Mouse (Mus musculus) thymus, postnatal 36 days (tissue): ENCODE results near the gene Hist1h3a.
"Not testable (repeated sequence)": the region's sequence is repeated elsewhere in the genome, so short reads cannot be mapped to it uniquely, and the experiment has no call there.

Source experiments
- DNase-seq, 2 experiments: peaks; one replicate each; pipeline ENCODE4 v3.0.0; 2022; ENCODE audit warnings: mixed read lengths in 2 of 2

The Hist1h3a gene

DNA sequence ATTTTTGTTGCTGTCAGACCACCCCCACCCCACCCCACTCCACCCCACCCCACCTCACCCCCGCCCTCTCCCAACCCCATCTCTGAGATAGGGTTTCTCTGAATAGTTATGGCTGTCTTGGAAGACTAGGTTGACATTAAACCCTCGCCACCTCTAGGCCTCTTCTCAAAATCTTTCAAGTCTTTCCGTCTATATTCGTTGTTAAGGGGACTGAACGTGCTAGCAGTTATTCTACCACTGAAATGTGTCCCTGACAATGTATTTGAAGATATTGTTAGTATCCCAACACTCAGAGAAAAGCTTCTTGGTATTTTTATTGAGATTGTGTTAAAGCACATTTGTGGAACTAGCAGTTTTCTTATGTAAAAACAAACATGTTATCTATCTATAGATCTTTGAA lies 21.3 kb downstream of the Hist1h3a start:
- no peak for DNase-seq

DNA sequence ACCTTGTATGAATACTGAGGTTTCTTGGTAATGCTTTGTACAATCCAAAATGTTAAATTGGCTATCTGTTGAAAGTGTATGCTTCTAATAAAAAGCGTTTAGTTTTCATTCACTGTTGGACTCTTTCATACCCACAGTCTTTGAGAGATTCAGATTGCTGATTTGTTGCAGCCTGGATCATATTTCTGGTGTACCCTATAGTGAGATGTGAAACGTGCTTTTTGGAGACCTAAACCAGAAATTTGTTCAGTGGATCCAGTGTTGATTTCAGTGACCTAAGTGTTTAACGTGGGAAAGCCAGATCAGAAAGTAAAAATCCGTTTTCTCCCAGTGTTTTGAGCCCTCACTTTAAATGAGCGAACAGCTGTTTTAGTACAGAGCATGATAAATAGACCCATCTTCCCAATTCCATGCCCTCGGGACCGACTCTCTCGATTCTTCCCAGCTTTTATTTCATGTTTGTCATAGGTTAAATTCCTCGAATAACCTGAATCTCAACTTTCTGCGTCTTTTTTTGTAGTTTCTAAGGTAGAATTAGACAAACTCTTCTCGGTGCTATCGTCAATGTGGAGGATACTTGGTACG lies 21.8 kb downstream of the Hist1h3a start:
- DNase-seq, result no peak

DNA sequence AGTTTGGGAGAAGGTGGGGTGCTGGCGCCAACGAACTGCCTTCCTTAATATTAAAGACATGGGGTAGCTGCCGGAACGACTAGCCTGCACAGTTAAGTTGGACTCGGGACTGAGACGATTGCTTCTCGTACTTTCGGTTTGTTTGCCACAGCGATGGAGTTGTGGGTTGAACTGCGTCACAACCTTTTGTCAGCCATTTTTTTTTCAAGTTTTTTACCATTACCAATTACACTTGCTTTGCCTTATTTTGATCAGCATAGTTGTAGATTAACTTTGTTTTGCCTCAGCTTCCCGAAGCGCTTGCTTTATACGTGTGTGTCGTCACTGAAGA lies 22.3 kb downstream of the Hist1h3a start:
- no peak for DNase-seq

DNA sequence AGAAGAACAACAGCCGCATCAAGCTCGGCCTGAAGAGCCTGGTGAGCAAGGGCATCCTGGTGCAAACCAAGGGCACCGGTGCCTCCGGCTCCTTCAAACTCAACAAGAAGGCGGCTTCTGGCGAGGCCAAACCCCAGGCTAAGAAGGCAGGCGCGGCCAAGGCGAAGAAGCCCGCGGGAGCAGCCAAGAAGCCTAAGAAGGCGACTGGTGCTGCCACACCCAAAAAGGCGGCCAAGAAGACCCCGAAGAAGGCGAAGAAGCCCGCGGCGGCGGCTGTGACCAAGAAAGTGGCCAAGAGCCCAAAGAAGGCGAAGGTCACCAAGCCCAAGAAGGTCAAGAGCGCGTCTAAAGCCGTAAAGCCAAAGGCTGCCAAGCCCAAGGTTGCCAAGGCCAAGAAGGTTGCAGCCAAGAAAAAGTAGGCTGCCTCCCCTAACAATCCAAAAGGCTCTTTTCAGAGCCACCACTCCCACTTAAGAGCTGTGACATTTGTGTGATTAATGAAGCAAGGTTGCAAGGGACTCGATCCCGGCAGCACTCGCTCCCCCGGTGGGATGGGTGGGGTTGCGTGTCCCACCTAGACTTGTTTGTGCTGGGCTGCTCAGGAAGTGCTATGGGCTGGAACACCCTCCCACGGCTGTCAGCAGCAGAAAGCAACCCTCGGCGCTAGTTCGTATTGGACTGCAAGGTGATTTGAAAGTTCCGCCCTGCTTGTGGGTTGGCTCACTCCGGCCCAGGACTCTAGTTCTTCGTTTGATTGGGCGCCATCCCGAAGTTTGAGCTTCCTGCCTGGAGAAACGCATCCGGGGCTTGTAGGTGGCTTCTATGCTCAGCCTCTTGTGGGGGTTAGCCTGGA lies 22.9 kb downstream of the Hist1h3a start:
- DNase-seq, result peak; percentile 85 to 92

DNA sequence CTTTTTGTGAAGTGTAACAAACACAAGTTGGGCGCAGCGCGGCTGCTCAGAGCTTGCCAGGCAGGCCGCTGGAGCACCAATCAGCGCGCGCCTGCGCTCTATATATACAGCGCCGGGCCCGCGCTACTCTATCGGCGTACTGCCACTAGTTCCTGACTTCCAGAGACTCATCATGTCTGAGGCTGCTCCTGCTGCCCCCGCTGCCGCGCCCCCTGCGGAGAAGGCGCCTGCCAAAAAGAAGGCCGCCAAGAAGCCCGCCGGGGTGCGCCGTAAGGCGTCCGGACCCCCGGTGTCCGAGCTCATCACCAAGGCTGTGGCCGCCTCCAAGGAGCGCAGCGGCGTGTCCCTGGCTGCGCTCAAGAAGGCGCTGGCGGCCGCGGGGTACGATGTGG lies 23.5 kb downstream of the Hist1h3a start, which contains the start of gene Hist1h1c:
Gene Hist1h1c (plus strand): TSS at position 132 of the 392 bp plus-strand sequence.
- DNase-seq, result peak; percentile 94 to 97

DNA sequence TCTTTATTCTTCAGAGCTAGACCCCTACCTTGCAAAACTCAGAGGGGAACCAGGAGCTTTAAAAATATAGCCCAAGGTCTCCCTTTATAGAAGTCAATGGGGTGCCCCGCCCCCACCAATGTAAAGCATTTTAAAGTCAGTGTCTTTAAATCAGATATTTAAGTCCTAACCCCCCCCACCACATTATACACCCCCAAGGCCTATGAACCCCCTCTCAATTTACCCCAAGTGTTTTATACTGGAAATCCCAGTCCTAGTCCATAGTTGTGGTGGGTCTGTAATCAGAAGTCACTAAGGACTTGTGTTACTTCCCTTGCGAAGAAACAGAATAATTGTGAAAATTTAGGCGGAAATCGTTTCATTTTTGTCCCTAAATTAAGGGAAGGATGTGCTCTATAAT lies 24.1 kb downstream of the Hist1h3a start:
- DNase-seq, result peak; percentile 38 to 47

DNA sequence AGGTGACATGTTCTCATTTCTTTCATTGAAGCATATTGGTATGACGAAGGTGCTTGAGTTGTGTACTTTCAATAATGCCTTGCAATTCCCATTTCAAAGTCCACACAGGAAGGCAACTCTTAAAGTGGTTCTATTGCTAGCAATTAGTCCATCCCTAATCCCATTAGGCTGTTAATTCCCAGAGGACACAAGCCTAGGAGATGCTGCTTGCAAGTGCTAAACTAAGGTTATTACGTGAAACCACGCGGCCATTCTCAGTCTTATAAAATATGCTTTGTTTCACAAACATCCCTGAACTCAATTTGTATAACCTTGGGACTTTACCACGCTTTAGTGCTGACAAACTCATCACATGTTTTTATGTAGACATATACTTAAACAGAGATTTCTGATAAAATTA lies 25.1 kb downstream of the Hist1h3a start:
- DNase-seq, result no peak

DNA sequence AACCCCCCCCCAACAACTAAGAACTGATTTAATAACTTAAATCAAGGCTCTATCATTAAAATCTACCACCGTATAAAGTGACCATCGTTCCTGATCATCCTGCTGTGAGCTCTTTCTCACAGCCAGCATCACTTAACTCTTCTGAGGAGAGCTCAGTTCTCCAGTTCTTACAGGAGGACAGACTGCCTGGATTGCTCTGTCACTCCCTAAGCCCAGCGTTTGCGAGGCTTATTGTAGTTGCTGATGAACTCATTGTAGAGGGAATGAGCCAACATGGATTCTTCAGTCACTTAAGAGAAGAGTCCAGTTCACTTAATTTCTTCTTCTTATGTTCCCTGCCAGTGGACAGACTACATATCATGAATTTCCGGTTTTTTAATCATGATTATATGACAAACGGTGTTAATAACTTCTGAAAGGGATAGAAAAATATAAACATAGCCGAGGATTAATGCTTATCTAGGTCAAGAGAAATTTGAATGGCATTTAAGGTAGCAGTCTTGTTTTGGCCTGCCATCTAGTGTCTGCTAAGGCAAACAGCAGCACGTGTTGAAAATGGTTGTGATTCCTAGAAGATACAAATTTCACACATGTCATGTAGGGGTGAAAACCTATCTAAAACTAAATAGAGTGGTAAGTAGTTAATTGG lies 29.9 kb downstream of the Hist1h3a start:
- no peak for DNase-seq

DNA sequence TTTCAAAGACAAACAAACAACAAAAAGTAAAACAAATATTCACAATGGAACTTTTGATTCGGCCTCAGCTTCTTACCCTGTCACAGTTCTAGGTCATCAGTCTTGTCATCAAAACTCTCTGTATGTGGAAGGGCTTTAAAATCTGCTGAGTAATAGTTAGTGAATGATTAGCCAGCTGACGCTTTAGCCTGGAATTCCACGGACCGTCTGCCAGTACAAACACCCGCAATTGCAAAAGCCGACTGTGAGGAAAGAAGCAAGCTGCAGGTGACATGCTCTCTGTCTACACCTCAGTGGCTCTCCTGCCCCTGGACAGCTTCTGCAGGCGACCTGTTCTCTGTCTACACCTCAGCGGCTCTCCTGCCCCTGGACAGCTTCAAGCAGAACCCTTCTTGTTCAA lies 31.7 kb downstream of the Hist1h3a start:
- no peak for DNase-seq

DNA sequence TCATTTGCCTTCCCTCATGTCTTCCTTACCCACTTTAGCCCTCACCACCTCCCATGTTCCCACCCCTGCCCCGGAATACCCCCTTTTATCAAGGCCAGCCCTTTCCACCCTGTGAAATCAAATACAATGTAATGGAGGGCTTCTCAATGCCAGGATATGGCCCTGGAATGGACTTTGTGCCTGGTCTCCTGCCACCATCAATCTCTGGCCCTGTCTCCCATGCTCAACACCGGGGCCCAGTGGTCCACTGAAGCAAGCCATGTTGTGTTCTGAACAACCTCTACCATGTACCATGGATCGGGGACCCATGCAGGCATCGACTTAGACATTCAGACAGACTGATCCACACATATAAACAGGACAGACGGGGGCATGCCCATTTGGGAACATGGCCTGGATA lies 32.5 kb downstream of the Hist1h3a start:
- no peak for DNase-seq

DNA sequence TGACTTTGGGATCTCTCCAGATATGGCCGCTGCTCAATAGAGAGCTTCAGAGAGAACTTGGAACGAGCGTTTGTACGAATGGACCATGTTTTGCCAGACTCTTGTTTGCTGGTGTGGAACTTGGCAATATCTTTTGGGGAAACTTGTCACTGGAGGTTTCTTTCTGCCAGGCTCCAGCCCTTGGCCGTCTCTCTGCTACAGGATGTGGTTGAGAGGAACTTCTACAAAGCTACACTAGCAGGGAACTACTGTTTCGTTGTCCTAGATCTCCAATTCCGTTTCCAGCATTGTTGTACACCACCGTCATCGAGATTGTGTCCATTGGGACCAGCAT lies 33.0 kb downstream of the Hist1h3a start:
- peak in 1 of 2 experiments; percentile 50 for DNase-seq

DNA sequence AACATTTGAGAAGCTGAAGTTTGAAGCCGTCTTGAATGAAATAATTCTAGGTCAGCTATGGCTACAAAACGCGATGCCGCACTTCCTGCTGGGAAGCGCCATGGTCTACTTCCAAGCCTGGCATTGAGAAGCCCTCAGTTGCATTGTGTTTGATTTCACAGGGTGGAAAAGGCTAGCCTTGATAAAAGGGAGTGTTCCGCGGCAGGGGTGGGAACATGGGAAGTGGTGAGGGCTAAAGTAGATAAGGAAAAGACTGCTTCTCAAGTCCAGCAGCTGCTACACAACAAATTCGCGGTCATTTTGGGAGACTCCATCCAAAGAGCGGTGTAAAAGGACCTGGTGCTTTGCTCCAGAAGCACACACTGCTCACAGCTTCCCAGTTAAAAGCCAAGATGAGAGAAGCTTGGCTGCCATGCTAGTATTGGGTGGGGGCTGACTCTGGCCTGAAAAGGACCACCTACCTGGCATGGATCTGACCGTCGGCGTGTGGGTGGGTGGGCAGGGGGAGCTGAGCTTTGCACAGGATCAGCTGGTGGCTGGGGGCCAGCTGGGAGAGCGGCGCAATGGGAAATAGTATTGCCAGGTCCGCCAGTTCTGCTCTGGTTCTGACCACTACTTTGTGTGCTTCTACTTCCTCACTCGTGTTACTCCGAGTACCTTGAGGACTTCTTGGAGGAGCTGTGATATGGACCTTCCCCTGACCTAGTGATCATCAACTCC lies 33.6 kb downstream of the Hist1h3a start:
- no peak for DNase-seq

DNA sequence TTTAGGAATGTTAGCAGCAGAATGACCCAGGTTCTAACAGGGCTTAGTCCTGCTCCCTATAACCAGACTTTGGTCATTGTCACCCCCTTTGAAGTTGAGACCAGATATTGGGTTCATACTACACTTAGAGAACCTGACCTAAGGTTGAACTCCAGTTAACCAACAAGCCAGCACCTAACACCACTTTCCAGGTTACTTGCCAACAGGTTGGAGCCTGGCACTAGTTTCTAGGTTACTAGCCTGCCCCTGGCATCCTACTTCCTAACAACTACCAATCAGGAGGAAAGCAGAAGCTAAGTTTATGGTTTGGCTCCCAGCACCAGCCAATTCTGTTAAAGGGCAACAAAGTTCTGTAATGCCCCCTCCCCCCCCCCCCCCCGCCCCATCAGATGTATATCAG lies 37.0 kb downstream of the Hist1h3a start:
- no peak for DNase-seq

DNA sequence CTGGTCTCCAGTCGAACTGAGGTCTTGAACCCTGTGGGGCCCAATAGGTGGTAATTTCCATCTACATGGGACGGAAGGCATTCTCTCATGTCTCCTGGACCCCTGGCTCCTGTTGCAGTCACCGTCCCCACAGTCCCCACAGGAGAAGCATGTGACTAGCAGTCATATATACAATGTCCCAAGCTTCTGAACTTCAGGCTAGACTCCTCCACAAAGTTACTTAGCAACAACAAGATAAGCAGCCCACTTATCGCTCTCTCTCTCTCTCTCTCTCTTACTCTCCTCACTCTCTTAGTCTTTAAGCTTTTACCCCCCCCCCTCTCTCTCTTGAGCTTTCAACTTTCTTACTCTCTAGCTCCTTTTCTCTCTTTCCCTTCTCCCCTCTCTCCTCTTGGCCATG lies 37.9 kb downstream of the Hist1h3a start:
- DNase-seq, result no peak

DNA sequence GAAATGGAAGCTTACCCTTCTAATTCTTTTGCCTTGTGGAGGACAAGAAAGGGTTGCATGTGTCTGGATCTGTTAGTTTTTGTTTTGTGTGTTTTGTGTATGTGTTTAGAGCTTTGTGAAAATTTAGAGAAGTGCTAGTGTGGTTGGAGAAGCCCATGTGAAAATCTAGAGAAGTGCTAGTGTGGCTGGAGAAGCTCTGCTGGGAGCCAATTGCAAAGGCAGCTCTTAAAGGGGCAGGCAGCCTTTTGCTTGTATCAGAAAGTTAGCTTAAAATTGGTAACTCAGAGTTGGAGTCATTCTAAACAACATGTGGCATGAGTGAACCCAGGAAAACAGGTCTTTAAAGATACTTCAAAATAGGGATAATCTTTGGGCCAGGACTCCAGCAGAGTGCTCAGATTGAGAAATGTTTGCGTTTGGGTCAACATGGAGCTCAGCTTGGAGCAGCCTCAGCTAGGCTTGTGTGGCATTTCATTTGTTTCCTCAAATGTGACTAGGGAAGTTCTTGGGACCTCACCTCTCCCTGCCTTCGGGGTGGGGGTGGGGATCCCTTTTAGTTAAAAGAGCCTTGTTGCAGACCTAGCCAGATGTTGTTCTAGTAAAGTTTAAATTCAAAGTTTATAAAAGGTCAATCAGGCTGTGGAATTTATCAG lies 44.5 kb downstream of the Hist1h3a start:
- not testable (repeated sequence) for DNase-seq

DNA sequence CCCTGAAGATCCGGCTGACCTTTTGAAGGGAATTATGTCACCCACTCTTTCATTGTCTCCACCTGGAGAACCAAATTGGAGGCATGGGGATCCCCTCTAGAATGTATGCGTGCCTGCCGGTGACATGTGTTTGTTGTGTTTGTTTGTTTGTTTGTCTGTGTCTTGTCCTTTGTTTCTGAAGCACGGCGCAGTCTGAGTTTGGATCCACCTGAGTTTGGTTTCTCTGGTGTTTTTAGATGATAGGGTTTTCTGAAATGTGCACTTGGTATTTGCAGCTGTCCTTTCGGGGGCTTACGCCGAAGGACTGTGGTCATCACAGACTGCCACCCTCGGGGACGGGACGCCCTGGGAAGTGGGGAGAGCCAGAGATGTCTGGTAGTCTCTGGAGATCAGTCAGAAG lies 45.0 kb downstream of the Hist1h3a start:
- DNase-seq, result no peak

DNA sequence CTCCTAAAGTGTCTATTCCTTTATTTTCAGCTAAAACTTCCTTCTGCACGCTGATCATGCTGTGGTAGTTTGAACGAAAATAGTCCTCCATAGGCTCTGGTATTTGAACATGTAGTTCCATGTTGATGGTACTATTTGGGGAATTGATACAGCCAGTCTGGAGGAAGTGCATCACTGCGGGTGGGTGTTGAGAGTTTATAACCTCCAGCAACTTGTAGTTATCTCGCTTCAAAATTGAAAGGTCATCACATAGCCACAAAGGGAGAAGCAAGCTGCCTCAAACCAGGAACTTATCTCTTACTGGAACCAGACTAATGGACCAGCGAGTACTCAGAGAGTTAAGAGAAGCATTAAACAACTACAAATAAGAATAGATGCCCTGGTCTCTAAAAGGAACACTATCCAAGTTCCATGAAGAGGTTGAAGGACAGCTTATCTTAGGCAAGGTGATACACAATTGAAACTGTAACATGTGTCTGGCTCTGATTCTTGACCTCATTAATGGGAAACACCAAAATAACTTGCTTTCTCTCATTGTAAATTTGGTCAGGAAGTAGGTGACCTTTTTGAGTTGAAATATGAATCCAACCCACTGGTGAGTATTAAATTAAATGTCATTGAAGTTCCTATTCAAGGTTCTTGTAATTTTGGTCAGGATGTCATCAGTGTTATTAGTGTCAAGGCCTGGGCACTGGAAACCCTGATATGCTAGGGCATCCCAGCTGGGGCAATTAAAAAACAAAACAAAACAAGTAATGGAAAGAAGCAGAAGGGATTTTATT lies 45.7 kb downstream of the Hist1h3a start:
- no peak for DNase-seq
